Mouse (Mus musculus): ENCODE data around the gene Cflar. TPM values are rescaled to one million over a fixed set of nuclear protein-coding genes. Genes with fewer than 3 reads are reported as not detected.
A peak's percentile ranks its signal among the peaks of the same experiment; 100 is the strongest.
"Not testable (repeated sequence)": the region's sequence is repeated elsewhere in the genome, so short reads cannot be mapped to it uniquely, and the experiment has no call there.

Gene Cflar
- 89.9 and 127 TPM in 2 replicates for total RNA-seq (2017)

DNA sequence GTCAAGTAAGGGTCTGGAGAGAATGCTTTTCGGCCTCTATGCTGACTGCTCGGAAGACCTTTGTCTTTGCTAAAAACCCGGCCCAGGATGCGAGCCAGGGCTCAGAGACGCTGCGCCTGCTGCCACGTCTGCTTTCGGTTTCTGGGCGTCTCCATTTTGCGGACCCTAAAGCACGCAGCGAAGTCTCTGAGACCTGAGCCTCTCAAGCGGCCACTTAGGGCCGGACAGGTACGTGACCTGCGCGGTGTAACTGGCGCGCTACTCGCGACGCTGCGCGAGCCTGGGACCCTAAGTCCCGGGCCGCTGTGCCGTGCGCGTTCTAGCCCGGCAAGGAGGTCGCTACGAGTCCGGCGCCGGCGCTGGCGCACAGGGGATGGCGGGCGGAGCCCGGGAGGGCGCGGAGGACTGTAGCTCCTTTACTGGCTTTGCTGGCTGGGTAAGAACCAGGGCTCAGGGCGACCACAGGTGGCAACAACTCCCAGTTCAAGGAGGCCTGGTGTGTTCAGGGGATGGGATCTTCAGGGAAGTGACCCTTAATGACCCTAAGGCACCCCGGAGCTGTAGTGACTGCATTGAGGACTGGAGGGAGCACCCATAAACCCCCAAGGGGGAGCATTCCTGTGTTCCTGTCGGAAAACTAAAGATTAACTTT lies at the start of gene Cflar:
Gene Cflar, plus strand, starts transcription at position 144 of the 652 bp plus-strand sequence.
- ATAC-seq (replicated peaks in 1 of 2; ENCODE audit: insufficient read depth in 1 of 2, low FRiP score in 2 of 2, low TSS enrichment in 1 of 2, low read depth in 1 of 2, poor library complexity in 2 of 2, severe bottlenecking in 2 of 2), result peak; percentile 35 to 54

DNA sequence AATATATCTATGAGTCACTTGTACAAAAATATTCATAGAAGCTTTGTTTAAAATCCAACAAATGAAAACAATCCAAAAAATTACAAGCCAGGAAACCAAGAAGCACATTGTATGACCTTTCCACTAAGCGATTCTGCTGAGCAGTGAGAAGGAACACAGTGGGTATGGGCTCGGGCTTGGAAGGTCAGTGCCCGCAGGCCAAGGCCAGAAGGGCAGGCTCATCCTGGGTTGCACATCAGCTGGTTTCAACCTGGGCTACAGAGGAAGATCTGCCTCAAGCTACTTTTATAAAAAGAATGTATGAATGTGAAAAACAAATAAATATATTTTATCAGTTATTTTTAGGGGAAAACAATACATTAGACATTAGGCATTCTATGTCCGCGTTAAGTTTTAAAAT lies 48.6 kb upstream of the Cflar start:
- not testable (repeated sequence) for ATAC-seq (replicated peaks in 1 of 2; ENCODE audit: insufficient read depth in 1 of 2, low FRiP score in 2 of 2, low TSS enrichment in 1 of 2, low read depth in 1 of 2, poor library complexity in 2 of 2, severe bottlenecking in 2 of 2)

GRCm38 (mm10) chr1:58663365-58663764 lies 47.9 kb upstream of the Cflar start:
- not testable (repeated sequence) for ATAC-seq (replicated peaks in 1 of 2; ENCODE audit: insufficient read depth in 1 of 2, low FRiP score in 2 of 2, low TSS enrichment in 1 of 2, low read depth in 1 of 2, poor library complexity in 2 of 2, severe bottlenecking in 2 of 2)

- ATAC-seq (replicated peaks in 1 of 2; ENCODE audit: insufficient read depth in 1 of 2, low FRiP score in 2 of 2, low TSS enrichment in 1 of 2, low read depth in 1 of 2, poor library complexity in 2 of 2, severe bottlenecking in 2 of 2), result no peak
These were observed 43.1 kb upstream of the Cflar start for GRCm38 (mm10) chr1:58668191-58668590.

DNA sequence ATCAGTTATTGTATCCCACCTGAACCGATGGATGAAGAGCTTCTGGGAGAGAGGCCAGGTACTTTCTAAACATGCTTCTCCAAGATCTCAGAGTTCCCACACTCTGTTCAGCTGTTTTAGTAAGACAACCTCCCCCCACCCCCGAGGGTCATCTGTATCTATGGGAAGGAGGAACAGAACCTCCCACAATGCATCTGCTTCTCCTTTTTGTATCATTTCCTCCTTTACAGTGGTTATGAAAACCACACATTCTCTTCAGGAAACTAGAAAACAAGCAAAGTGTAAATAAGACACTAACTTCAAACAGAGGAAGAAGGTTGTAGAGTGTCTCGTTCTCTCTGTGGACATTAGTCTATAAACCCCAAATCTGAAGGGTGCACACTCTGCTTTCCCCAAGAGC lies 41.7 kb upstream of the Cflar start:
- peak; percentile 84 to 93 for ATAC-seq (replicated peaks in 1 of 2; ENCODE audit: insufficient read depth in 1 of 2, low FRiP score in 2 of 2, low TSS enrichment in 1 of 2, low read depth in 1 of 2, poor library complexity in 2 of 2, severe bottlenecking in 2 of 2)

- no peak for ATAC-seq (replicated peaks in 1 of 2; ENCODE audit: insufficient read depth in 1 of 2, low FRiP score in 2 of 2, low TSS enrichment in 1 of 2, low read depth in 1 of 2, poor library complexity in 2 of 2, severe bottlenecking in 2 of 2)
These were observed 39.2 kb upstream of the Cflar start for GRCm38 (mm10) chr1:58672116-58672515.

DNA sequence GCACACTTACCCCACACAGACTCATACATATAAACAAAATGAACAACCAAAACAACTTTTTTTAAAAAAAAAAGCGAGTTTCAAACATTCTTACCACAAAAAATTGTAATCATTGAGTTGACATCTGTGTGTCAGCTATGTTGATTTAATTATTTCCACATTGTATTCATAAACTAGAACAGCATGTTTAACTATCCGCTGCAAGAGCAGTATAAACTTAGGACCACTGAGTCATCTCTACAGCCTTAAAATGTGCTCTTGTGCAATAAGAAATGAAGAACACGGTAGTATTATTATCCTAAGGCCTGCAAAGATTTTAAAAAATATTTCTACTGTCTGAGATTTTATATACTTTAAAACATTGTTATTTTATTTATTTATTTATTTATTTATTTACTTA lies 36.3 kb upstream of the Cflar start:
- ATAC-seq (replicated peaks in 1 of 2; ENCODE audit: insufficient read depth in 1 of 2, low FRiP score in 2 of 2, low TSS enrichment in 1 of 2, low read depth in 1 of 2, poor library complexity in 2 of 2, severe bottlenecking in 2 of 2), result no peak

- ATAC-seq (replicated peaks in 1 of 2; ENCODE audit: insufficient read depth in 1 of 2, low FRiP score in 2 of 2, low TSS enrichment in 1 of 2, low read depth in 1 of 2, poor library complexity in 2 of 2, severe bottlenecking in 2 of 2), result peak; percentile 32 to 56; a peak in 2 of 4 replicates
These were observed 33.7 kb upstream of the Cflar start for GRCm38 (mm10) chr1:58677575-58677974.

- ATAC-seq (replicated peaks in 1 of 2; ENCODE audit: insufficient read depth in 1 of 2, low FRiP score in 2 of 2, low TSS enrichment in 1 of 2, low read depth in 1 of 2, poor library complexity in 2 of 2, severe bottlenecking in 2 of 2), result peak; percentile 62 to 76; a peak in 3 of 4 replicates
These were observed 32.9 kb upstream of the Cflar start for GRCm38 (mm10) chr1:58678412-58678811.

GRCm38 (mm10) chr1:58689426-58689825 lies 21.9 kb upstream of the Cflar start:
- no peak for ATAC-seq (replicated peaks in 1 of 2; ENCODE audit: insufficient read depth in 1 of 2, low FRiP score in 2 of 2, low TSS enrichment in 1 of 2, low read depth in 1 of 2, poor library complexity in 2 of 2, severe bottlenecking in 2 of 2)

DNA sequence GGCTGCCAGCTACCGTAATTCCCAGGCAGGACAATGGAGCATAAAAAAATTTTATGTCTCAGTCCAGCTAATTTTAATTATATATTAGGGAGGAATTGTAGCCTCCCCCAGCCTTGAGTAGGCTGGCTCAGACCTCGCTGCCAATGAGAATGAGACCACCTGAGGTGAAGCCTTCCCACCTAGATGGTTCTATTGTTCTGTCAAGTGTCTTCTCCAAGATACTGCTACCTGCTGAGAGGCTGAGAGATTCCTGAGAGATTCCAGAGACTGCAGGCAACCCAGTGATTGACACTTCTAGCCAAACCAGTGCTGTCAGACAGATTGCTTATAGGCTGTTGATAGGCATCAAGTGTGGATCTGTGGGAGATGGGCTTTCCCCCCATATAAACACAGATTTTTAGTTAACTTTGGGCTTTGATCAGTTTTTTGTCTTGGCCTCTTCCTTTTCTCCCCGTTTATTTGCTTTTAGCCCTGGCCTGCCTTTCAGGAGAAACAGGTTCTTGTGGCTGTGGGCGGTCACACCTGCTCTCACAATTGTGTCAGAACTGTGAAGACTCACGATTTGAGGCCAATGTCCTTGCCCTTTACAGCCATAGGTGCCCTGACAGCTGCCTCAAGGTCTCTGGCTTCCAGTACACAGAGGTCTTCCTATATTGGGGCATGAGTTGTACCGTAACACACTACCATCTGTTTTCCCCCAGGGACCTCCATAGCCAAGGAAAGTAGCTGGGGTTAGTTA lies 21.1 kb upstream of the Cflar start:
- ATAC-seq (replicated peaks in 1 of 2; ENCODE audit: insufficient read depth in 1 of 2, low FRiP score in 2 of 2, low TSS enrichment in 1 of 2, low read depth in 1 of 2, poor library complexity in 2 of 2, severe bottlenecking in 2 of 2), result no peak

DNA sequence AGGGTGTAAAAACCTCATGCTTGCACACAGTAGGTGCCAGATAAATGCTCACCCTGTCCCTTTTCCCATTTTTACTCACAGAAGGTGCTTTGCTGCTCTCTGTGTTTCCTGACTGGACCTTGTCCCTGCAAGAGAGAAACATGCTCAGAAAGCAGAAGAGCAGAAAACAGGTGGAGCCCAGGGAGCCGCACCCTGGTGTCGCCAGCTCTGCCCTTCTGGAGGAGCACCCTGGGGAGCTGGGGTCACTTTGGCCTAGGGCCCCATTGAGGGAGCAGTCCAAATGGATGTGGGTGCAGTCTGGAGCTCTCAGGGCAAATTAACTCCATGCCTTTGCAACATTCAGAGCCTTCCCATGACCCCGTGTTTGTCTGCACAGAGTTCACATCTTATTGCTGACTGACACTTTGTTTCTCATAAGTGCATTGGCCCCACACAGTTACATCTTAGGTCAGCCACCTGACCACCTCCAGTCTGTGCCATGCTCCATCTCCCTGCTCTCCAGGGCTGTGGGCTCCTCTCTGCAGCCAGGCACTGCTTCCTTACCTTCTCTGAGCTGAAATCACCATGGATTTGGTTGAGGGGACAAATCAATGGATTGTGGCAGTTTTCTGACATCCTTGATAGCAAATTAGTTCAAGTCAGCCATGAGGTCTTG lies 20.3 kb upstream of the Cflar start:
- not testable (repeated sequence) for ATAC-seq (replicated peaks in 1 of 2; ENCODE audit: insufficient read depth in 1 of 2, low FRiP score in 2 of 2, low TSS enrichment in 1 of 2, low read depth in 1 of 2, poor library complexity in 2 of 2, severe bottlenecking in 2 of 2)

GRCm38 (mm10) chr1:58691718-58692117 lies 19.6 kb upstream of the Cflar start:
- not testable (repeated sequence) for ATAC-seq (replicated peaks in 1 of 2; ENCODE audit: insufficient read depth in 1 of 2, low FRiP score in 2 of 2, low TSS enrichment in 1 of 2, low read depth in 1 of 2, poor library complexity in 2 of 2, severe bottlenecking in 2 of 2)

- ATAC-seq (replicated peaks in 1 of 2; ENCODE audit: insufficient read depth in 1 of 2, low FRiP score in 2 of 2, low TSS enrichment in 1 of 2, low read depth in 1 of 2, poor library complexity in 2 of 2, severe bottlenecking in 2 of 2), result no peak
These were observed 17.6 kb upstream of the Cflar start for GRCm38 (mm10) chr1:58693696-58694095.

DNA sequence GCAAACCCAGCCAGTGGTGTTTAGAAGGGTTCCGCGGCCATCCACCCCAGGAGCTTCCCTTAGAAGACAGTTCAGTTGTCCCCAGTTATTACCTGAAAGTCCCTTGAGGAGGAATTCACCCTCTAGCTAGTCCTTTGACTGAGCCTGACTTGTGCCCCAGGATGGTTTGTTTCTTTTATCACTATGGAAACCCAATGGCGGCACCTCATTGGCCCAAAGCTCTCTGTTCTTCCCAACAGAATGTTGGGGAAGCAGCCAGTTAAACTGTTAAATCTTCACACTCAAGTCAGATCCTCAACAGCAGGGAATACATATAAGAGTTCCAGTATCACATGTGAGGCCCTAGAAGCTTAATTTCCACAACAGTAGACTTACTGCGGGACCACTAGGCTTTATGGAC lies 15.5 kb upstream of the Cflar start, which contains the start of gene Als2cr12:
Gene Als2cr12, minus strand, starts transcription at position 180 of the 400 bp plus-strand sequence.
- not testable (repeated sequence) for ATAC-seq (replicated peaks in 1 of 2; ENCODE audit: insufficient read depth in 1 of 2, low FRiP score in 2 of 2, low TSS enrichment in 1 of 2, low read depth in 1 of 2, poor library complexity in 2 of 2, severe bottlenecking in 2 of 2)

DNA sequence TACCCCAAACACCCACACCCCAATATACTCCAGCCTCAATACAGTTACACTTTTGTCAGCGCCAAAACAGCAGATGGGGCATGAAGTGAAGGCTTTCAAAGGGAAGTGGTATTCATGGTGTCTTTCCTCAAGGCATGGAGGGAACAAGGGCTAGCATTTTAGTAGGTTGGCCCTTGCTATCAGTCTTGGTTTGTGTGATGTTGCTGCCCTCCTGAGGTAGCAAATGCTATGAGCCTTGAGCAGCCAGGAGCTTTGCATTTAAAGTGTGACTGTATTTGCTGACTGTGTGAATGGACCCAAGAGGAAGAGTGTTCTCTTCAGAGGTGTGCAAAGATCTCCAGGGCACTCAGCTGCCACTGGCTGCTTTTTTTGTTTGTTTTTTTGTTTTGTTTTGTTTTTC lies 13.7 kb upstream of the Cflar start:
- ATAC-seq (replicated peaks in 1 of 2; ENCODE audit: insufficient read depth in 1 of 2, low FRiP score in 2 of 2, low TSS enrichment in 1 of 2, low read depth in 1 of 2, poor library complexity in 2 of 2, severe bottlenecking in 2 of 2), result peak; percentile 82 to 85

GRCm38 (mm10) chr1:58698781-58699180 lies 12.5 kb upstream of the Cflar start:
- ATAC-seq (replicated peaks in 1 of 2; ENCODE audit: insufficient read depth in 1 of 2, low FRiP score in 2 of 2, low TSS enrichment in 1 of 2, low read depth in 1 of 2, poor library complexity in 2 of 2, severe bottlenecking in 2 of 2), result no peak

DNA sequence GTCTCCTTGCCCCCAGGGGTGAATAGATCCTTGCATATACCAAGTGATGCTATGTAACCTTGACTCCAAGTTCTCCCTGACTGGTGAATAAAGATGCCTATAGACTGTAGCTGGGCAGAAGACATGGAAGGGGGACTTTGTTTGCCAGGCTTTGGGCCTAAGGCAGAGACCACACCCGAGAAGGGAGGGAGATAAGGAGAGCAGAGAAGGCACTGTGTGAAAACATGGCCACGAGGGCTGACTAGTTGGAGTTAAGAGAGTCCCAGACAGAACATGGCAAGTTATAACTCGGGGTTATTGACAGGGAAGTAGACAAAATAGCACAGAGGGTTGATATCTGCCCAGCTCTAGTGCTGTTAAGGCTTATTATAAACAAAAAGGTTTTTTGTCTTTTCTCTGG lies 11.3 kb upstream of the Cflar start:
- ATAC-seq (replicated peaks in 1 of 2; ENCODE audit: insufficient read depth in 1 of 2, low FRiP score in 2 of 2, low TSS enrichment in 1 of 2, low read depth in 1 of 2, poor library complexity in 2 of 2, severe bottlenecking in 2 of 2), result no peak

All from hematopoietic stem cell, adult 5-6 weeks (primary cell).